In genomic region chr19:23788420-23789132, GRCm38 (mm10) we compare ENCODE assay signal across 16 mouse cellular contexts.
"Had no signal": no experiment of that assay in that cellular context is flagged by ENCODE, and none has a peak within 500 bp of the region (broad histone marks: within the 10 kb centered on the region; RNA-seq: fewer than 3 reads in every experiment).

No protein-coding gene starts in this region.

- ATAC-seq: liver, embryonic 12.5 days had no signal

- H3K36me3 ChIP-seq: limb, embryonic 10.5 days; limb, embryonic 13.5 days; liver, embryonic 12.5 days; liver, embryonic 15.5 days; midbrain, embryonic 12.5 days had no signal

- H3K27me3 ChIP-seq: limb, embryonic 13.5 days; liver, embryonic 12.5 days; liver, embryonic 15.5 days; midbrain, embryonic 12.5 days had no signal

- H3K4me3 ChIP-seq: layer of hippocampus, adult 2 months; limb, embryonic 10.5 days; limb, embryonic 13.5 days; liver, embryonic 12.5 days; liver, embryonic 15.5 days; midbrain, embryonic 12.5 days had no signal

- DNase-seq: kidney, adult 2 months; kidney, postnatal 25 days; layer of hippocampus, adult 9-11 months; liver; lung, adult 2 months; lung, postnatal 14 days; lung, postnatal 4 days; thymus, adult 18-20 months; thymus, postnatal 36 days had no signal

- H3K9ac ChIP-seq: limb, embryonic 13.5 days; liver, embryonic 12.5 days; liver, embryonic 15.5 days; midbrain, embryonic 12.5 days had no signal

- H3K27ac ChIP-seq: kidney, postnatal 0 days; layer of hippocampus, adult 2 months; limb, embryonic 10.5 days; limb, embryonic 13.5 days; liver, embryonic 12.5 days; liver, embryonic 15.5 days; midbrain, embryonic 12.5 days had no signal

- H3K4me1 ChIP-seq: limb, embryonic 13.5 days; liver, embryonic 12.5 days; liver, embryonic 15.5 days had no signal

- H3K9me3 ChIP-seq: limb, embryonic 10.5 days; limb, embryonic 13.5 days; liver, embryonic 12.5 days; liver, embryonic 15.5 days; midbrain, embryonic 12.5 days had no signal

- H3K4me2 ChIP-seq: limb, embryonic 13.5 days; liver, embryonic 12.5 days; liver, embryonic 15.5 days; midbrain, embryonic 12.5 days had no signal
